Mouse (Mus musculus) liver, embryonic 14.5 days (tissue): ENCODE results near the gene Chd8. TPM values are rescaled to one million over a fixed set of nuclear protein-coding genes. Genes with fewer than 3 reads are reported as not detected.

Experiments used
- ATAC-seq: fragments of 200-750 bp; cut with Nextera tagmentation; 2 replicates; pipeline ENCODE4 v1.8.0; 2017; ENCODE audit warnings: moderate number of reproducible peaks, mild to moderate bottlenecking, moderate library complexity; ENCODE audit not compliant: insufficient read depth
- DNase-seq, 3 experiments: peaks; one replicate each; pipeline ENCODE4 v3.0.0-alpha.2; 2012 to 2013; ENCODE audit warnings: low read depth in 3 of 3, low spot score in 3 of 3
- H3K27ac ChIP-seq: fragments of 300-500 bp; sonication (generic); 2 replicates; pipeline ENCODE4 v1.5.1; 2014; ENCODE audit warnings: moderate library complexity, mild to moderate bottlenecking, control low read depth, inconsistent platforms
- H3K27me3 ChIP-seq: fragments of 300-500 bp; sonication (generic); 2 replicates; pipeline ENCODE4 v1.6.1; 2014; ENCODE audit warnings: mild to moderate bottlenecking, low read length, moderate library complexity; ENCODE audit not compliant: control insufficient read depth, insufficient read depth
- H3K36me3 ChIP-seq: fragments of 300-500 bp; sonication (generic); replicated peaks from 2 replicates; pipeline ENCODE4 v1.6.1; 2014; ENCODE audit warnings: low read depth; ENCODE audit not compliant: control insufficient read depth, insufficient read depth
- H3K4me1 ChIP-seq, 2 experiments: fragments of 200-500 bp in 1 of 2; fragments of 300-500 bp in 1 of 2; sonication (generic) in 1 of 2; replicated peaks; 2 replicates each; pipeline ENCODE4 v1.6.1; 2012 to 2014; ENCODE audit warnings: antibody characterized with exemption in 1 of 2, inconsistent platforms in 1 of 2, low read length in 1 of 2; ENCODE audit not compliant: control insufficient read depth in 2 of 2, insufficient read depth in 2 of 2
- H3K4me2 ChIP-seq: fragments of 300-500 bp; sonication (generic); 2 replicates; pipeline ENCODE4 v1.6.1; 2014; ENCODE audit warnings: low read depth, mild to moderate bottlenecking, control low read depth, moderate library complexity
- H3K4me3 ChIP-seq, 2 experiments: fragments of 200-500 bp in 1 of 2; fragments of 300-500 bp in 1 of 2; sonication (generic) in 1 of 2; 2 replicates each; pipeline ENCODE4 v1.5.1; 2012 to 2014; ENCODE audit warnings: low read depth in 2 of 2, low read length in 2 of 2, mild to moderate bottlenecking in 2 of 2, control low read depth in 1 of 2, inconsistent platforms in 1 of 2, moderate library complexity in 1 of 2; ENCODE audit not compliant: insufficient read depth in 1 of 2
- H3K9ac ChIP-seq: fragments of 300-500 bp; sonication (generic); replicated peaks from 2 replicates; pipeline ENCODE4 v1.6.1; 2014; ENCODE audit warnings: mild to moderate bottlenecking, control low read depth, moderate library complexity
- H3K9me3 ChIP-seq: fragments of 300-500 bp; sonication (generic); 2 replicates; pipeline ENCODE4 v1.6.1; 2016; ENCODE audit warnings: low read length, mixed read lengths; ENCODE audit not compliant: control insufficient read depth
- CTCF ChIP-seq: IDR thresholded peaks from 2 replicates; pipeline ENCODE4 v1.5.1; 2016; ENCODE audit warnings: antibody characterized with exemption, low read depth, control low read depth
- EP300 ChIP-seq: IDR thresholded peaks from 2 replicates; pipeline ENCODE4 v1.6.1; 2016; ENCODE audit warnings: antibody characterized with exemption, low read depth
- WGBS: fragments of 180-500 bp; shearing (Covaris S2); extraction: QIAGEN DNeasy Blood & Tissue Kit; methylation state at CpG from one replicate; pipeline ENCODE4 v1.1.7; 2014; ENCODE audit not compliant: insufficient replicate concordance; 5-methylcytosine and 5-hydroxymethylcytosine counted together
- polyA plus RNA-seq, 2 experiments: library from polyadenylated mRNA; depleted of rRNA in 1 of 2; stranded (reverse) in 1 of 2; unstranded in 1 of 2; fragments of >200 nt; fragmentation: Nextera tagmentation in 1 of 2; extraction: Ambion mirVana in 1 of 2; gene quantifications; 2 replicates each; pipeline versions ENCODE4 v1.2.1 to v1.2.3; 2012 to 2014

The Chd8 gene
- polyA plus RNA-seq, 2 experiments, result 13.1 to 14.0 TPM

- no peak for TF ChIP-seq EP300
- no peak for TF ChIP-seq CTCF
- Histone ChIP-seq H3K36me3 (peaks cover 75% of the 10 kb centered on the region), H3K4me1 (no peaks in the 10 kb centered on the region), H3K9me3 (no peaks in the 10 kb centered on the region), H3K4me3 (no peak overlapping the region), H3K4me2 (no peak overlapping the region), H3K27ac (no peak overlapping the region), H3K27me3 (no peaks in the 10 kb centered on the region), H3K9ac (no peak overlapping the region)
- no peak for ATAC-seq
- DNase-seq, result no peak
- 70% methylated on average over 2 of the region's 2 CpGs for WGBS
Observed at GRCm38 (mm10) chr14:52166571-52166970, 91.0 kb downstream of the Chd8 start.

GRCm38 (mm10) chr14:52160911-52161310 is 96.7 kb downstream of the Chd8 start:
- no peak overlapping the region for H3K27ac ChIP-seq
- no peak overlapping the region for H3K4me2 ChIP-seq
- DNase-seq (no peak), ATAC-seq (no peak)
- no peaks in the 10 kb centered on the region for H3K9me3 ChIP-seq
- peaks cover 69% of the 10 kb centered on the region for H3K36me3 ChIP-seq
- TF ChIP-seq CTCF, result no peak
- TF ChIP-seq EP300, result no peak
- 65% methylated on average over 6 of the region's 6 CpGs for WGBS
- H3K27me3 ChIP-seq, result no peaks in the 10 kb centered on the region
- no peak overlapping the region for H3K4me3 ChIP-seq
- no peak overlapping the region for H3K9ac ChIP-seq
- no peaks in the 10 kb centered on the region for H3K4me1 ChIP-seq

- H3K4me3 ChIP-seq, result no peak overlapping the region
- H3K27ac ChIP-seq, result no peak overlapping the region
- ATAC-seq (no peak), DNase-seq (no peak)
- TF ChIP-seq CTCF (no peak), EP300 (no peak)
- no peak overlapping the region for H3K4me2 ChIP-seq
- H3K36me3 ChIP-seq, result peaks cover 15% of the 10 kb centered on the region
- H3K27me3 ChIP-seq, result no peaks in the 10 kb centered on the region
- H3K9me3 ChIP-seq, result no peaks in the 10 kb centered on the region
- H3K4me1 ChIP-seq, result no peaks in the 10 kb centered on the region
- WGBS, result 64% methylated on average over 2 of the region's 2 CpGs
- no peak overlapping the region for H3K9ac ChIP-seq
Observed at GRCm38 (mm10) chr14:52155008-52155407, 102.6 kb downstream of the Chd8 start.

- H3K4me3 ChIP-seq, result no peak overlapping the region
- no peak overlapping the region for H3K27ac ChIP-seq
- no peak overlapping the region for H3K9ac ChIP-seq
- H3K4me1 ChIP-seq, result no peaks in the 10 kb centered on the region
- H3K27me3 ChIP-seq, result no peaks in the 10 kb centered on the region
- ATAC-seq (no peak), DNase-seq (no peak)
- H3K36me3 ChIP-seq, result no peaks in the 10 kb centered on the region
- 51% methylated on average over 3 of the region's 3 CpGs for WGBS
- TF ChIP-seq CTCF, result no peak
- TF ChIP-seq EP300, result no peak
- H3K4me2 ChIP-seq, result no peak overlapping the region
- no peaks in the 10 kb centered on the region for H3K9me3 ChIP-seq
Observed at GRCm38 (mm10) chr14:52152613-52153012, 105.0 kb downstream of the Chd8 start.

GRCm38 (mm10) chr14:52152179-52152578 is 105.4 kb downstream of the Chd8 start:
- no peaks in the 10 kb centered on the region for H3K36me3 ChIP-seq
- H3K27ac ChIP-seq, result no peak overlapping the region
- H3K4me3 ChIP-seq, result no peak overlapping the region
- WGBS, result 47% methylated on average over 7 of the region's 7 CpGs
- no peak overlapping the region for H3K4me2 ChIP-seq
- no peak overlapping the region for H3K9ac ChIP-seq
- no peaks in the 10 kb centered on the region for H3K4me1 ChIP-seq
- TF ChIP-seq CTCF, result no peak
- no peak for TF ChIP-seq EP300
- H3K27me3 ChIP-seq, result no peaks in the 10 kb centered on the region
- H3K9me3 ChIP-seq, result no peaks in the 10 kb centered on the region
- ATAC-seq (no peak), DNase-seq (no peak)
